Comparison of ENCODE assay signal across 9 mouse cellular contexts in genomic region chr2:153807464-153807863, GRCm38 (mm10). TPM values are rescaled to one million over a fixed set of nuclear protein-coding genes. Genes with fewer than 3 reads are reported as not detected.
DNase-seq lines count a peak whose midpoint lies in the region; ATAC-seq and TF ChIP-seq lines count a peak whose summit lies in the region.
"Not testable (repeated sequence)": the region's sequence is repeated elsewhere in the genome, so short reads cannot be mapped to it uniquely, and the experiment has no call there.
"Had no signal": no experiment of that assay in that cellular context is flagged by ENCODE, and none has a peak within 500 bp of the region (broad histone marks: within the 10 kb centered on the region; RNA-seq: fewer than 3 reads in every experiment).

No protein-coding gene starts in this region.

- not testable (repeated sequence) for H3K9me3 ChIP-seq in E14TG2a.4 (ENCODE audit: low read length); embryonic facial prominence, embryonic 10.5 days; heart, embryonic 10.5 days; limb, embryonic 14.5 days (ENCODE audit: control insufficient read depth, low read length)

- not testable (repeated sequence) for H3K27me3 ChIP-seq in E14TG2a.4 (ENCODE audit: insufficient read depth, low read length); embryonic facial prominence, embryonic 10.5 days (replicated peaks; ENCODE audit: low read depth, poor library complexity, severe bottlenecking); heart, embryonic 10.5 days (ENCODE audit: insufficient read depth, poor library complexity, severe bottlenecking); limb, embryonic 14.5 days (ENCODE audit: control insufficient read depth, insufficient read depth, low read length)

- ATAC-seq in limb, embryonic 14.5 days (ENCODE audit: low FRiP score, low read depth) = not testable (repeated sequence)

- not testable (repeated sequence) for H3K27ac ChIP-seq in embryonic facial prominence, embryonic 10.5 days (replicated peaks); limb, embryonic 14.5 days (replicated peaks; ENCODE audit: low read depth, low read length)
- H3K27ac ChIP-seq in heart, embryonic 10.5 days = 0 out of 2 replicates have a peak overlapping the region, but pooled peaks have one; percentile 31

- not testable (repeated sequence) for H3K9ac ChIP-seq in limb, embryonic 14.5 days (ENCODE audit: low read depth, low read length, severe bottlenecking)

- H3K4me3 ChIP-seq in E14TG2a.4 (replicated peaks; ENCODE audit: low read length); embryonic facial prominence, embryonic 10.5 days; heart, embryonic 10.5 days; limb, embryonic 14.5 days (replicated peaks; ENCODE audit: low read length): not testable (repeated sequence)

- peak; percentile 92 for DNase-seq in brain, adult 2 months (ENCODE audit: low read depth, low spot score)
- peak; percentile 65 for DNase-seq in embryonic facial prominence, embryonic 10.5 days (ENCODE audit: low spot score)
- peak; percentile 84 for DNase-seq in heart, embryonic 10.5 days (ENCODE audit: low spot score)
- peak; percentile 49 to 62 for DNase-seq in kidney, postnatal 25 days
- DNase-seq in limb, embryonic 14.5 days (ENCODE audit: low spot score) = peak; percentile 17
- DNase-seq in neural tube, embryonic 10.5 days (ENCODE audit: extremely low spot score, low spot score) = peak; percentile 63
- DNase-seq in testis, postnatal 10 days (ENCODE audit: low spot score) = peak; percentile 87

- not testable (repeated sequence) for H3K4me2 ChIP-seq in limb, embryonic 14.5 days (replicated peaks; ENCODE audit: low read depth, low read length, severe bottlenecking)

- not testable (repeated sequence) for TF ChIP-seq POLR2A in limb, embryonic 14.5 days (IDR thresholded peaks at IDR 0.05; ENCODE audit: borderline replicate concordance, extremely low read depth, insufficient read depth, insufficient read length)

- not testable (repeated sequence) for H3K36me3 ChIP-seq in E14TG2a.4 (ENCODE audit: insufficient read depth, low read length); embryonic facial prominence, embryonic 10.5 days (replicated peaks); heart, embryonic 10.5 days; limb, embryonic 14.5 days (ENCODE audit: control insufficient read depth, insufficient read depth, low read length)

- not testable (repeated sequence) for H3K4me1 ChIP-seq in E14TG2a.4 (replicated peaks; ENCODE audit: low read depth, low read length); embryonic facial prominence, embryonic 10.5 days; limb, embryonic 14.5 days (ENCODE audit: control insufficient read depth, insufficient read depth, low read length)
- H3K4me1 ChIP-seq in heart, embryonic 10.5 days = peaks cover 34% of the 10 kb centered on the region

- TF ChIP-seq CTCF in E14TG2a.4 (conservative IDR thresholded peaks at IDR 0.05; ENCODE audit: low read length) = peak; percentile 45

RNA-seq across cellular contexts. Expression of gene Efcab8, which starts 27.7 kb away (rescaled TPM):
- 0.14 TPM in 1 of 2 replicates, not detected in the other for polyA plus RNA-seq in embryonic facial prominence, embryonic 10.5 days (2016; fragmentation: Nextera tagmentation; extraction: Ambion mirVana)
- 0.04 TPM in 1 of 2 replicates, not detected in the other for polyA plus RNA-seq in heart, embryonic 10.5 days (2016; fragmentation: Nextera tagmentation; extraction: Ambion mirVana)
- polyA plus RNA-seq in limb, embryonic 14.5 days (2012; rRNA removed) = 0.11 and 0.19 TPM in 2 replicates
- polyA plus RNA-seq in limb, embryonic 14.5 days (2014; fragmentation: Nextera tagmentation; extraction: Ambion mirVana) = 0.06 TPM in 1 of 2 replicates, not detected in the other
- polyA plus RNA-seq: liver, embryonic 13.5 days had no signal

Comparison
In these comparisons a context has a peak if more than half of its experiments do, and no peak if none do; other contexts are left out.
1. DNase-seq: peak in every context shown above with its lines; median percentile 92 in brain, adult 2 months; 87 in testis, postnatal 10 days; 84 in heart, embryonic 10.5 days; 65 in embryonic facial prominence, embryonic 10.5 days; 63 in neural tube, embryonic 10.5 days; 56 in kidney, postnatal 25 days; 17 in limb, embryonic 14.5 days.